ENCODE assay signal across 12 mouse cellular contexts in the genomic region with DNA sequence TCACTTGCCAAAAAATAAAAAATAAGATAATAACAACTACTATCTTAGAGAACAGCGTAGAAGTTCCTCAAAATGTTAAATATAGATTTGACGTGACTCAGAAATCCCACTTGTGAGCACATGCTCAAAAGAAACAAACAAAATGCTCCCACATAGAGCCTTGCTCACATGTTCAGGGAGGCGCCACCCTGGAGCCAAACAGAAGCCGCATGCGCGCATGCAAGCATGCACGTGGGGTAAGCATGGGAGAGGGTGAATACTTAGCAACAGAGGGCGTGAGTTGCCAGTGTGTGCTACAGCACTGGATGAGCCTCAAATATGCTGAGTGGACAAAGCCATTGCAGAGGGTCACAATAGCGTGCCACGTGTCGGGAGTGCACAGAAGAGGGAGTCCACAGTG. TPM values are rescaled to one million over a fixed set of nuclear protein-coding genes. Genes with fewer than 3 reads are reported as not detected.
DNase-seq lines count a peak whose midpoint lies in the region; ATAC-seq and TF ChIP-seq lines count a peak whose summit lies in the region.
"Had no signal": no experiment of that assay in that cellular context is flagged by ENCODE, and none has a peak within 500 bp of the region (broad histone marks: within the 10 kb centered on the region; RNA-seq: fewer than 3 reads in every experiment).

No protein-coding gene starts in this region.

- no peak overlapping the region for H3K4me2 ChIP-seq in kidney, embryonic 15.5 days
- H3K4me2 ChIP-seq: midbrain, embryonic 12.5 days had no signal

- H3K27ac ChIP-seq in layer of hippocampus, adult 2 months, result peak overlapping the region; percentile 15; the same call in 1 of the 2 replicates
- peak overlapping the region; percentile 96 for H3K27ac ChIP-seq in bone marrow macrophage, adult 2 months (ENCODE audit: insufficient read depth, low read depth, low read length)
- H3K27ac ChIP-seq in kidney, embryonic 15.5 days, result no peak overlapping the region
- H3K27ac ChIP-seq: embryonic facial prominence, embryonic 10.5 days; hindbrain, postnatal 0 days; midbrain, embryonic 12.5 days had no signal

- 0 out of 2 replicates have a peak, but pooled peaks cover 3% of the 10 kb centered on the region for H3K9me3 ChIP-seq in kidney, embryonic 15.5 days (replicated peaks)
- H3K9me3 ChIP-seq: midbrain, embryonic 12.5 days had no signal

- no peak overlapping the region for H3K9ac ChIP-seq in kidney, embryonic 15.5 days
- H3K9ac ChIP-seq: midbrain, embryonic 12.5 days had no signal

- DNase-seq in layer of hippocampus, adult 2 months (ENCODE audit: low spot score in 2 of 2), result peak; percentile 41 to 63
- DNase-seq in layer of hippocampus, postnatal 25 days (ENCODE audit: extremely low spot score in 1 of 2, low spot score in 1 of 2), result no peak
- peak; percentile 48 for DNase-seq in layer of hippocampus, adult 9-10 months (ENCODE audit: low spot score)
- peak; percentile 68 to 77 for DNase-seq in right cerebral cortex, adult 2 months (ENCODE audit: low spot score in 2 of 2)
- DNase-seq in cerebellum, adult 18-20 months, result no peak
- DNase-seq: thymus, postnatal 25 days had no signal

- no peak for ATAC-seq in kidney, embryonic 15.5 days (replicated peaks; ENCODE audit: low FRiP score)
- ATAC-seq: hindbrain, postnatal 0 days had no signal

- 86% methylated on average over 11 of the region's 11 CpGs for WGBS in kidney, embryonic 15.5 days

- H3K4me3 ChIP-seq in layer of hippocampus, adult 2 months, result no peak overlapping the region
- H3K4me3 ChIP-seq in bone marrow macrophage, adult 2 months (ENCODE audit: insufficient read depth, low read length), result no peak overlapping the region
- H3K4me3 ChIP-seq in kidney, embryonic 15.5 days (replicated peaks), result no peak overlapping the region
- H3K4me3 ChIP-seq: embryonic facial prominence, embryonic 10.5 days; midbrain, embryonic 12.5 days had no signal

- peaks cover 49% of the 10 kb centered on the region for H3K4me1 ChIP-seq in bone marrow macrophage, adult 2 months (ENCODE audit: control insufficient read depth, insufficient read depth, low read length)
- peaks cover 12% of the 10 kb centered on the region for H3K4me1 ChIP-seq in kidney, embryonic 15.5 days
- H3K4me1 ChIP-seq: midbrain, embryonic 12.5 days had no signal

- TF ChIP-seq POLR2A in bone marrow macrophage, adult 2 months (IDR thresholded peaks at IDR 0.05; ENCODE audit: borderline replicate concordance, low read depth, low read length), result no peak

- no peak for TF ChIP-seq CTCF in layer of hippocampus, adult 2 months (conservative IDR thresholded peaks at IDR 0.05)
- no peak for TF ChIP-seq CTCF in bone marrow macrophage, adult 2 months (IDR thresholded peaks at IDR 0.05; ENCODE audit: low read depth, low read length)

- H3K27me3 ChIP-seq in kidney, embryonic 15.5 days, result no peaks in the 10 kb centered on the region

- no peaks in the 10 kb centered on the region for H3K36me3 ChIP-seq in kidney, embryonic 15.5 days
- H3K36me3 ChIP-seq: embryonic facial prominence, embryonic 10.5 days; G1E; midbrain, embryonic 12.5 days had no signal

RNA-seq across cellular contexts. Expression of a gene that starts 19.7 kb away (rescaled TPM):
- 10 to 100 TPM; 14.8 TPM for total RNA-seq in layer of hippocampus, adult 2 months (2021)
- 10 to 100 TPM; 12.3 to 14.1 TPM for total RNA-seq in layer of hippocampus, postnatal 25 days (2021)
- polyA plus RNA-seq in bone marrow macrophage, adult 2 months (2012; ENCODE audit: insufficient read depth, insufficient read length, missing spikeins), result 32.7 and 38.9 TPM in 2 replicates
- polyA plus RNA-seq in kidney, embryonic 15.5 days (2015; fragmentation: Nextera tagmentation; extraction: Ambion mirVana), result 5.4 and 8.7 TPM in 2 replicates

RNA-seq across cellular contexts. Expression of a gene that starts 28.9 kb away (rescaled TPM):
- total RNA-seq in layer of hippocampus, adult 2 months (2021), result 1 to 10 TPM; 3.0 to 3.9 TPM
- total RNA-seq in layer of hippocampus, postnatal 25 days (2021), result 1 to 10 TPM; 2.7 to 3.2 TPM
- polyA plus RNA-seq in bone marrow macrophage, adult 2 months (2012; ENCODE audit: insufficient read depth, insufficient read length, missing spikeins), result not detected in 2 replicates
- polyA plus RNA-seq in kidney, embryonic 15.5 days (2015; fragmentation: Nextera tagmentation; extraction: Ambion mirVana), result 5.9 and 7.2 TPM in 2 replicates
- polyA plus RNA-seq: G1E had no signal

RNA-seq across cellular contexts. Expression of a gene that starts 38.1 kb away (rescaled TPM):
- total RNA-seq in layer of hippocampus, adult 2 months (2021), result 10 to 100 TPM; 38.0 to 40.5 TPM
- total RNA-seq in layer of hippocampus, postnatal 25 days (2021), result 10 to 100 TPM; 38.7 to 39.0 TPM
- polyA plus RNA-seq in bone marrow macrophage, adult 2 months (2012; ENCODE audit: insufficient read depth, insufficient read length, missing spikeins), result 31.9 and 36.2 TPM in 2 replicates
- 26.7 and 32.9 TPM in 2 replicates for polyA plus RNA-seq in kidney, embryonic 15.5 days (2015; fragmentation: Nextera tagmentation; extraction: Ambion mirVana)

RNA-seq across cellular contexts. Expression of a gene that starts 55.0 kb away (rescaled TPM):
- 10 to 100 TPM; 17.8 to 18.3 TPM for total RNA-seq in layer of hippocampus, adult 2 months (2021)
- total RNA-seq in layer of hippocampus, postnatal 25 days (2021), result 10 to 100 TPM; 13.5 to 14.2 TPM
- 786 and 891 TPM in 2 replicates for polyA plus RNA-seq in bone marrow macrophage, adult 2 months (2012; ENCODE audit: insufficient read depth, insufficient read length, missing spikeins)
- 13.6 and 18.2 TPM in 2 replicates for polyA plus RNA-seq in kidney, embryonic 15.5 days (2015; fragmentation: Nextera tagmentation; extraction: Ambion mirVana)

Comparison
In these comparisons a context has a peak if more than half of its experiments do, and no peak if none do; other contexts are left out.
1. DNase-seq: peak in layer of hippocampus, adult 2 months (2 of 2), layer of hippocampus, adult 9-10 months (single experiment) and right cerebral cortex, adult 2 months (2 of 2); none in layer of hippocampus, postnatal 25 days (0 of 2) and cerebellum, adult 18-20 months (0 of 2).